Mouse (Mus musculus) megakaryocyte, embryonic 14.5 days (primary cell): ENCODE measurements at regions not wholly inside any gene's neighbourhood (a gene's known extent, or its start where the extent isn't known, plus 50 kb on each side); places are given as distances from the start of the nearest gene placed in this dataset.

Experiments used
- FLI1 ChIP-seq: IDR thresholded peaks from 2 replicates; pipeline ENCODE4 v1.6.1; 2012; ENCODE audit warnings: low read length, inconsistent platforms, mixed read lengths
- GATA1 ChIP-seq: IDR thresholded peaks from 3 replicates; pipeline ENCODE4 v1.6.1; 2012; ENCODE audit warnings: mixed read lengths, low read length, inconsistent platforms, borderline replicate concordance

GRCm38 (mm10) chr12:54256506-54257128, 53.0 kb upstream of the Egln3 start:
- TF ChIP-seq GATA1 (no peak), FLI1 (no peak)
